Mouse (Mus musculus): ENCODE results near the gene Entpd2.

GRCm38 (mm10) chr2:25384492-25384891 lies 11.2 kb upstream of the Entpd2 start:
- TF ChIP-seq USF1 (IDR thresholded peaks at IDR 0.05; ENCODE audit: low read depth) (no peak), CTCF (IDR thresholded peaks at IDR 0.05; ENCODE audit: control insufficient read depth, insufficient read depth, insufficient read length) (no peak)

Measured in C2C12 (cell line).